Mouse (Mus musculus): ENCODE results near the gene Lbx1.

DNA sequence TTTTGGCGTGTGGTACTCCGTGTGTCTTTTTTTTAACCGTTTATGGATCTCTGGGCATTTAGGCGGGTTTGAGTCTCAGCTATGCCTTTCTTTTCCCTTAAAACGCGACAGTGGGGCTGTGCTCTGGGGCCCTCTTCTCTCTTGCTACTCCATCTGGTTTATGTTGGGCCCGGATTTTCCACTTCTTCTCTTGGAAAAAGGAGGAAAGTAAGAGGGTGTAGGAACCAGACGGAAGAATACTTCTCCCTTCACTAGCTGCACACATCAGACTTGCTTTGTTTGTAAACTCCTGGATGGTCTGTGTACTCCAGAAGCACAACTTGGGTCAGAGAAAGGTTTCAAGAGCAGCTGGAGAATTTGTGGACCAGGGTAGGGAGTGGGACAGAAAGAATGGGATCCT, 1.5 kb upstream of the Lbx1 start:
- TF ChIP-seq CTCF (IDR thresholded peaks at IDR 0.05; ENCODE audit: borderline replicate concordance, extremely low read depth, insufficient read depth, insufficient read length) = no peak
- no peak for TF ChIP-seq POLR2A (IDR thresholded peaks at IDR 0.05; ENCODE audit: borderline replicate concordance, extremely low read depth, insufficient read depth, insufficient read length, poor library complexity, severe bottlenecking)
